8 mouse cellular contexts compared by ENCODE assay signal in genomic region chr10:21922716-21923350, GRCm38 (mm10). TPM values are rescaled to one million over a fixed set of nuclear protein-coding genes. Genes with fewer than 3 reads are reported as not detected.
DNase-seq lines count a peak whose midpoint lies in the region; ATAC-seq and TF ChIP-seq lines count a peak whose summit lies in the region.

No protein-coding gene starts in this region.

- no peak for DNase-seq in heart, adult 2 months
- no peak for DNase-seq in heart, adult 9 months (ENCODE audit: low spot score in 2 of 2)
- no peak for DNase-seq in midbrain, embryonic 10.5 days (ENCODE audit: low spot score)
- no peak for DNase-seq in spleen, postnatal 14 days (ENCODE audit: low spot score in 2 of 2)
- no peak for DNase-seq in thymus, postnatal 25 days
- no peak for DNase-seq in spleen, postnatal 10 days (ENCODE audit: low spot score in 2 of 2)

- TF ChIP-seq POLR2A in heart, adult 2 months (IDR thresholded peaks at IDR 0.05; ENCODE audit: insufficient read depth, low read depth, low read length): no peak
- no peak for TF ChIP-seq POLR2A in ES-Bruce4 (IDR thresholded peaks at IDR 0.05; ENCODE audit: insufficient read depth, low read length)

- peak overlapping the region; percentile 47 for H3K4me2 ChIP-seq in embryonic facial prominence, embryonic 15.5 days (replicated peaks)

- WGBS in heart, adult 2 months: 48% methylated on average over 8 of the region's 8 CpGs
- WGBS in embryonic facial prominence, embryonic 15.5 days: 20% methylated on average over 8 of the region's 8 CpGs
- 52% methylated on average over 8 of the region's 8 CpGs for WGBS in midbrain, embryonic 10.5 days

- TF ChIP-seq EP300 in heart, adult 2 months (IDR thresholded peaks at IDR 0.05; ENCODE audit: insufficient read depth, low read depth, low read length): no peak
- TF ChIP-seq EP300 in ES-Bruce4 (IDR thresholded peaks at IDR 0.05; ENCODE audit: insufficient read depth, low read depth, low read length): no peak

- no peak overlapping the region for H3K9ac ChIP-seq in heart, adult 2 months (ENCODE audit: low read depth, low read length)
- peak overlapping the region; percentile 80 for H3K9ac ChIP-seq in ES-Bruce4 (ENCODE audit: low read depth, poor library complexity, severe bottlenecking)
- H3K9ac ChIP-seq in embryonic facial prominence, embryonic 15.5 days: no peak overlapping the region

- H3K4me3 ChIP-seq in heart, adult 2 months: no peak overlapping the region
- H3K4me3 ChIP-seq in ES-Bruce4 (ENCODE audit: low read depth, low read length): no peak overlapping the region
- H3K4me3 ChIP-seq in embryonic facial prominence, embryonic 15.5 days (replicated peaks): peak overlapping the region; percentile 14; the same call in 1 of the 2 replicates
- no peak overlapping the region for H3K4me3 ChIP-seq in midbrain, embryonic 10.5 days

- no peaks in the 10 kb centered on the region for H3K9me3 ChIP-seq in ES-Bruce4 (replicated peaks; ENCODE audit: control insufficient read depth, insufficient read depth, low read length, poor library complexity, severe bottlenecking)
- no peaks in the 10 kb centered on the region for H3K9me3 ChIP-seq in embryonic facial prominence, embryonic 15.5 days (replicated peaks)
- no peaks in the 10 kb centered on the region for H3K9me3 ChIP-seq in midbrain, embryonic 10.5 days (replicated peaks)

- H3K4me1 ChIP-seq in heart, adult 2 months (ENCODE audit: control insufficient read depth, insufficient read depth, low read length): peaks cover 9% of the 10 kb centered on the region
- H3K4me1 ChIP-seq in ES-Bruce4 (ENCODE audit: control insufficient read depth, insufficient read depth, low read length): peaks cover 19% of the 10 kb centered on the region
- peaks cover 37% of the 10 kb centered on the region for H3K4me1 ChIP-seq in embryonic facial prominence, embryonic 15.5 days
- H3K4me1 ChIP-seq in midbrain, embryonic 10.5 days: peaks cover 26% of the 10 kb centered on the region

- H3K79me2 ChIP-seq in heart, adult 2 months (replicated peaks; ENCODE audit: control insufficient read depth, insufficient read depth, low read length): no peaks in the 10 kb centered on the region

- no peaks in the 10 kb centered on the region for H3K27me3 ChIP-seq in heart, adult 2 months (ENCODE audit: control insufficient read depth, insufficient read depth, low read length)
- H3K27me3 ChIP-seq in ES-Bruce4 (ENCODE audit: control insufficient read depth, insufficient read depth, low read length, poor library complexity, severe bottlenecking): no peaks in the 10 kb centered on the region
- H3K27me3 ChIP-seq in embryonic facial prominence, embryonic 15.5 days: no peaks in the 10 kb centered on the region
- H3K27me3 ChIP-seq in midbrain, embryonic 10.5 days (ENCODE audit: low read depth, poor library complexity, severe bottlenecking): no peaks in the 10 kb centered on the region; the same call in 1 of the 2 replicates

- no peak for TF ChIP-seq CTCF in heart, adult 2 months (IDR thresholded peaks at IDR 0.05)
- TF ChIP-seq CTCF in ES-Bruce4 (IDR thresholded peaks at IDR 0.05; ENCODE audit: low read depth, low read length): no peak

- H3K27ac ChIP-seq in heart, adult 2 months: peak overlapping the region; percentile 54
- peak overlapping the region; percentile 95 for H3K27ac ChIP-seq in ES-Bruce4 (ENCODE audit: insufficient read depth, low read length)
- peak overlapping the region; percentile 84 for H3K27ac ChIP-seq in embryonic facial prominence, embryonic 15.5 days (replicated peaks)
- 0 out of 2 replicates have a peak overlapping the region, but pooled peaks have one; percentile 65 for H3K27ac ChIP-seq in midbrain, embryonic 10.5 days (replicated peaks)

- intact Hi-C loops in heart, adult 2 months (cut with DNase I): loop anchor here (1.0 kb wide), 1 partner anchor 69 kb away; no protein-coding TSS in a partner anchor

- no peak for ATAC-seq in embryonic facial prominence, embryonic 15.5 days (ENCODE audit: insufficient number of reproducible peaks, low FRiP score, low TSS enrichment, low read depth)

- peaks cover 2% of the 10 kb centered on the region; the same call in 1 of the 2 replicates for H3K36me3 ChIP-seq in heart, adult 2 months (ENCODE audit: control insufficient read depth, insufficient read depth, low read length)
- no peaks in the 10 kb centered on the region for H3K36me3 ChIP-seq in ES-Bruce4 (ENCODE audit: control insufficient read depth, insufficient read depth, low read length, poor library complexity, severe bottlenecking)
- H3K36me3 ChIP-seq in embryonic facial prominence, embryonic 15.5 days: no peaks in the 10 kb centered on the region
- no peaks in the 10 kb centered on the region for H3K36me3 ChIP-seq in midbrain, embryonic 10.5 days

RNA-seq across cellular contexts. Expression of gene Sgk1, which starts 40.8 kb away (rescaled TPM):
- 10 to 100 TPM; 64.7 to 89.1 TPM for total RNA-seq in heart, adult 2 months (2021)
- polyA plus RNA-seq in heart, adult 2 months (2012; rRNA removed): 31.9 and 43.5 TPM in 2 replicates
- 349 and 386 TPM in 2 replicates for polyA plus RNA-seq in ES-Bruce4 (2011; ENCODE audit: insufficient read depth, insufficient read length, low read depth, missing spikeins)
- polyA plus RNA-seq in embryonic facial prominence, embryonic 15.5 days (2015; fragmentation: Nextera tagmentation; extraction: Ambion mirVana): 50.1 and 50.5 TPM in 2 replicates
- 18.8 and 20.2 TPM in 2 replicates for polyA plus RNA-seq in midbrain, embryonic 10.5 days (2016; fragmentation: Nextera tagmentation; extraction: Ambion mirVana)
